Mouse (Mus musculus) hindbrain, embryonic 10.5 days (tissue): ENCODE results near the gene Kirrel. TPM values are rescaled to one million over a fixed set of nuclear protein-coding genes. Genes with fewer than 3 reads are reported as not detected.

Experiments
- DNase-seq: peaks from one replicate; pipeline ENCODE4 v3.0.0-alpha.2; 2017; ENCODE audit warnings: low spot score
- H3K27ac ChIP-seq: fragments of 300-500 bp; sonication (generic); 2 replicates; pipeline ENCODE4 v1.5.1; 2016; ENCODE audit warnings: mild to moderate bottlenecking, moderate library complexity
- H3K27me3 ChIP-seq: fragments of 300-500 bp; sonication (generic); 2 replicates; pipeline ENCODE4 v1.6.1; 2016; ENCODE audit warnings: mild to moderate bottlenecking; ENCODE audit not compliant: poor library complexity, insufficient read depth, severe bottlenecking
- H3K36me3 ChIP-seq: fragments of 300-500 bp; sonication (generic); 2 replicates; pipeline ENCODE4 v1.6.1; 2016; ENCODE audit warnings: mild to moderate bottlenecking, moderate library complexity
- H3K4me1 ChIP-seq: fragments of 300-500 bp; sonication (generic); replicated peaks from 2 replicates; pipeline ENCODE4 v1.6.1; 2016; ENCODE audit warnings: mild to moderate bottlenecking
- H3K4me3 ChIP-seq: fragments of 300-500 bp; sonication (generic); 2 replicates; pipeline ENCODE4 v1.5.1; 2016; ENCODE audit warnings: mild to moderate bottlenecking, moderate library complexity
- H3K9me3 ChIP-seq: fragments of 300-500 bp; sonication (generic); 2 replicates; pipeline ENCODE4 v1.6.1; 2016; ENCODE audit warnings: mild to moderate bottlenecking, moderate library complexity
- WGBS: fragments of 180-500 bp; shearing (Covaris S2); methylation state at CpG from one replicate; pipeline ENCODE4 v1.1.7; 2016; 5-methylcytosine and 5-hydroxymethylcytosine counted together
- polyA plus RNA-seq: library from polyadenylated mRNA; unstranded; fragments of >200 nt; fragmentation: Nextera tagmentation; extraction: Ambion mirVana; gene quantifications from 2 replicates; pipeline ENCODE4 v1.2.1, GENCODE M21; 2016

The Kirrel gene
- polyA plus RNA-seq, 1 experiment from 2014 or later: 11.7 TPM

- no peak overlapping the region for H3K4me3 ChIP-seq
- no peak overlapping the region for H3K27ac ChIP-seq
- H3K27me3 ChIP-seq: no peaks in the 10 kb centered on the region
- no peaks in the 10 kb centered on the region for H3K9me3 ChIP-seq
- peak; percentile 69 for DNase-seq
- no peaks in the 10 kb centered on the region for H3K36me3 ChIP-seq
- no peaks in the 10 kb centered on the region for H3K4me1 ChIP-seq
- 23% methylated on average over 6 of the region's 6 CpGs for WGBS
Observed at GRCm38 (mm10) chr3:87030855-87031254, 143.7 kb downstream of the Kirrel start.

Other genes with a start within 250 kb of the Kirrel start
- 24.0 and 32.4 TPM in 2 replicates for gene Cd1d1, start 175.3 kb downstream of the Kirrel start, polyA plus RNA-seq
- gene Fcrls, start 89.0 kb upstream of the Kirrel start, polyA plus RNA-seq: 3.8 and 7.7 TPM in 2 replicates
- gene Cd5l, start 183.1 kb upstream of the Kirrel start, polyA plus RNA-seq: 0.07 and 0.21 TPM in 2 replicates
- 0.14 TPM in 1 of 2 replicates, not detected in the other for gene Fcrl1, start 201.6 kb upstream of the Kirrel start, polyA plus RNA-seq